Mouse (Mus musculus) brain, embryonic 18.5 days (tissue): ENCODE measurements around the gene Tjap1.

Experiments used
- DNase-seq: peaks from one replicate; pipeline ENCODE4 v3.0.0-alpha.2; 2012; ENCODE audit warnings: low read depth, low spot score

Gene Tjap1

GRCm38 (mm10) chr17:46282483-46283123, at the start of gene Tjap1:
Gene Tjap1, minus strand, starts transcription at chr17:46283026.
- DNase-seq = peak; percentile 75

DNA sequence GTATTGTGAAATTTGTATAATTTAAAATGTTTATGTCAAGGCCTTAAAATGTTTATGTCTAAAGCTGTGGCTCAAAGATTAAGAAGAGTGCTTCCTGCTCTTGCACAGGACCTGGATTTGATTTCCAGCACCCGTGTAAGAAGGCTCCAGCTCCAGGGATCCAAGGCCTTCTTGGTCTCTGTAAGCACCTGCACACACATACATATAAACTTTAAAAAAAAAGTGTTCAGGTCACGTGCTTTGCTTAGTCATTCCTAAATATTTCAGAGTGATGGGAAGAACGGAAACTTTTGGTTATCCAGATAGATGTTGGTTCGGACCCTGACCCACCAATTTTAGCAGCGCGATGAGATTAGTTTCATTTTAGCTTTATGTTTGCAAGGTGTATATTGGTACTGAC, 45.9 kb upstream of the Tjap1 start:
- DNase-seq = no peak

DNA sequence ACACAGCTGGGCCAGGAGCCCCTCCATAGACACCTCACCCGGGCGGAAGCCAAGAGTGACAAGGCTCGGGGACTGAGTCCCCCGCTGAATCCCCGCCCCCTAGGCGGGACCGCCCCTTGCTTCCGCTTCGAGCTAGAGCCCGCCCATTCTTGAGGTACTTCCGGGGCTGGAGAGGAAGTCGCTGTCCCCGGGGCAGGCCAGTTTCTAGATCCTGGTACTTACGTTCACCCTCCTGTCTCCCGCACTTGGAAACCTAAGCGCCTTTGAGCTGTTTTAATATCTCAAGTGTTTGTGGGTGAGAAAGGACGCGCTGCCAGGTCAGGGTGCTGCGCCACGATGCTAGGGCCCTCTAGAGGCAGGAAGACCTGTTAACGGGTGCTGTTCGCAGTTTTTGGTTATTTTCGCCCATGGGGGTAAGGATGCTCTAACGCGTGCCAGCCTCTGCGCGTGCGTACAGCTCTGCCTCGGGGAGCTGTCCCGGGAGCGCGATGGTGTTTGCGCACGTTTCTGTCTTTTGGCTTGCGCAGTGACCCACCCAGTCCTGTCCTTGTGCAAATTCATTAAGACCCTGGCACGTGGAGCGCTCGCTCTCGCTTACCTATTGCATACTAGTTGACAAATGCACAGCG, 45.2 kb upstream of the Tjap1 start, which contains the start of gene Abcc10:
TSS of gene Abcc10 (minus strand) at position 447 of the 629 bp plus-strand sequence.
- DNase-seq = peak; percentile 92

DNA sequence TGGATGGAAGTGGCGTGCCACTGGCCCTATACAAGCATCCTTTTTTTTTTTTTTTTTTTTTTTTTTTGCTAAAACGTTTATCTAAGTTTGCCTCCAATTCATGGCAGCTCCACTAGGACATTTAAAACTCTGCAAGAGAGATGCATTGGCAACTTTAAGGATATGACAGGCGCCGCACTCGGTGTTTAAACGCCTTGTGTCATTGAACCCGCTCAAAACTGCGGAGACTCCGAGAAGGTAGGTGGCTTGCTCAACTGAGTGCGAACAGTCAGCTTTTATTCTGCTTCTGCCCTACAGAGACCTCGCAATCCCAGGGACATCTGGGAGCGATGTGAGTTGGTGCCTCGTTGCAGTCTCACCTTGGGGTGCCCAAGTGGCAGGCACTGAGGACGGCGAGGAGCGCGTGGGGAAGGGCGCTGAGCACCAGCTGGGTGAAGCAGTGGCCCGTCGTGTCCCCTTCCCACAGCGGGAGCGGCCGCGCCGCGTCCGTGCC, 44.6 kb upstream of the Tjap1 start:
- no peak for DNase-seq

GRCm38 (mm10) chr17:46322046-46322823, 39.4 kb upstream of the Tjap1 start:
- DNase-seq = no peak

DNA sequence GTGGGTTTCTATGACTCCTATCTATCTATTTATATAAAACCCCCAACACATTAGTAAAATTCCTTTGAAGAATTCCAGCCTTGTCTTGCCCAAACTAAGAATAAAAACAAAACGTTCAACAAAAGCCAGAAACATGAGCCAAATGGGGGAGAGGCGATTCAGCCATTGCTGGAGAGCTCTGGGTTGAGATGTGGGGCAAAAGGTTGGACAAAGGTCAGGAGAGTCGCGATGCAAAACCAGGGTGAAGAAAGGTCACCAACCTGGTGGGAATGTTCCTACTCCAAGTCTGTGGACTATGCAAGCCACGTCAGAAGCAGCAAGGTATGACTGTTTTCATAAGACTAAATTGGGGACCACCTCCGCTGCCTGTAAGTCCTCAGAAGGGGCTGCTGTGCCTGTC, 37.7 kb upstream of the Tjap1 start:
- DNase-seq = no peak

- DNase-seq = no peak
Observed at GRCm38 (mm10) chr17:46315813-46316212, 33.0 kb upstream of the Tjap1 start.

DNA sequence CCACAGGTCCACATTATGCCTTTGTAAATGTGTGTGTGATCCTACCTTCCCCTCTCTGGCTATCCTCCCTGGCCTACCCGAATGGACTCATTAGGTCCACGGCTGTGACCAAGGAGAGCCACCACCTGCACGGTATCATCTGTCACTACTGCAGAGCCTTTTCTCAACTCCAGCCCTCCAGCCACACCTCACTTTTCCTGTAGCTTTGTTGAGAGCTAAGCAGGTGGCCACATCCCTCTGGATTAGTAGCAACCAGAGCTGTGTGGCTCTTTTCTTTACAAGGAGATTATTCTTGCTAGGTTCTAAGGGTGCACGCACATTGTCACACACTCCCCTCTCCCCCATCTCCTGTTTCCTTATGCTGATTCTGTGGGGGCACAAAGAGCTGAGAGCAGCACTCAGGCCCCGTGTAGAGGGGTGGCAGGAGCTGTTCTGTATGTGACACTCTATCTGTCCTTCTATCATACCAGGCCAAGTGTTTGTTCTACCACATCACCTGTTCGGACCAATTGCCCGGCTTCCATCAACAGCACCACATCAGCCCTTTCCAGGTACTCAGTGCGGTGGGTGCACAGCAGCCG, 30.4 kb upstream of the Tjap1 start:
- DNase-seq = no peak

DNA sequence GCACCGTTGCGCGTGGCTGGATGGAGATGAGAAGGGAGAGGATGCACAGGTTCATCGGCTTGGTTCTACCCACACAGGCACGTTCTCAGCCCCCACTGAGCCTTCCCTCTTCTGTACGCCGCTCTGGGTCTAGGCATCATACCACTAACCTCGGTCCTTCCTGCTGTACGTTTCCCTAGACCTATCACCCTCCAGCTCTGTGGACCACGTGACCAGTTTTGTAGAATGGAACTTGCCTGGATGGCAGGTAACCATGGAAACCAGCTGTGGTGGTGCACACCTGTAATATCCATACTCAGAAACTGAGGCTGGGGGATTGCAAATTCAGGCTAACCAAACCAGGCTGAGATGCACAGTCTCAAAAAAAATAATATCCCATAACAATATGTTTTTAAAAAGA, 27.7 kb upstream of the Tjap1 start:
- DNase-seq = no peak

DNA sequence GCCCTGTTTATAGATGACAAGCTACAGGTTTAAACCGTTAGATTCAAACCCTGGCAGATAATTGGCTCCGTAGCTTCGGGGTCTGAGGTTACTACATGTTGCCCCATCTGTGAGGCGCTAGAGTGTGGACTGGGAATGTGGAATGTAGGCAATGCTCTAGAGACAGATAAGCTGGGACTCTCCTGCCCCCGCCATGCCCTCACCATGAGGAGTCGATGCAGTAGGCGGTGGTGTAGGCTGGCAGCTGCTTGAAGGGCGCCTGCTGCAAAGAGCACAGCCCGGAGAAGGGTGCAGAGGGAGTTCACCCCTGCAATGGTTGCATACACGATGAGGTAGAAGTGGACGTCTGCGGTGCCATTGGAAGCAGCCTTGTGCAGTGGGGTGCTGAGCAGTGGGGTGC, 27.0 kb upstream of the Tjap1 start:
- no peak for DNase-seq

- no peak for DNase-seq
Observed at GRCm38 (mm10) chr17:46306956-46307355, 24.1 kb upstream of the Tjap1 start.

DNA sequence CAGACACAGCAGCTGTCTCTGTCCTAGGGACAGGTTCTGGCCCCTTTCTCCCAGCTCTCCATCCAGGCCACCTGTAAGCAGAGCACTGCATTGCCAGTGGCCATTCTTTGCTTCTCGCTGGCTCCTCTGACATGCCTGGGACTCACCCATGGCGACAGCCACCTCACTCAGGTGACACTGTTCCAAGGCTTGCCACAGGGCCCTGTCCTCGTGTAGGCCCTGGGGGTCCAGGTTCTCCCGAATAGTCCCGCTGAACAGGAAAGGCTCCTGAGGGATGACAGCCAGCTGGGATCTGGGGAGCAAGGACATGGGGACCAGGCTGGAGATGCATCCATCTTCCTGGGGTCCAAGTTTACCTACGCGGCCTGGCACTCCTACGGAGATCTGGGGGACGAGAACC, 21.4 kb upstream of the Tjap1 start:
- no peak for DNase-seq

GRCm38 (mm10) chr17:46301892-46302291, 19.1 kb upstream of the Tjap1 start:
- no peak for DNase-seq

GRCm38 (mm10) chr17:46298220-46298913, 15.5 kb upstream of the Tjap1 start:
- peak; percentile 55 for DNase-seq

GRCm38 (mm10) chr17:46297364-46298219, 14.8 kb upstream of the Tjap1 start, which contains the start of gene Dlk2:
Gene Dlk2, plus strand, starts transcription at chr17:46297421.
- peak; percentile 36 for DNase-seq

GRCm38 (mm10) chr17:46297028-46297363, 14.2 kb upstream of the Tjap1 start:
- DNase-seq = no peak

GRCm38 (mm10) chr17:46296601-46297000, 13.8 kb upstream of the Tjap1 start:
- DNase-seq = no peak

DNA sequence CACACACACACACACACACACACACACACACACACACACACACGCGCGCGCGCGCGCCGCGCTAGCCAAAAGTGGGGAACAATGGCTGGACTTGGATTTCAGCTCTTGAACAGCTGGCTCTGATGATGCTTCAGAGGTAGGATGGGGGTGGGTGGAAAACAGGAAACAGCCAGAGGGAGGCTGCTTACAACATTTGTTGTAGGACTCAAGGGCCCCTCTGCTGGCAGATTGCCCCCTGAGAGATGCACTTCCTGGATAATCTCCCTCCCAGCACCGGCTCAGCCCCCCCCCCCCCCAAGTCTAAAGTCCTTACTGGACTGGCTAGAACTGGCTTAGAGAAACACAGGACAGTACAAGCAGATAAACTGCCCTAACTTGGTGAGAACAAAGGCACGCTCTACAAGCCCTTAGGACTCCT, 4.9 kb upstream of the Tjap1 start:
- DNase-seq = no peak

DNA sequence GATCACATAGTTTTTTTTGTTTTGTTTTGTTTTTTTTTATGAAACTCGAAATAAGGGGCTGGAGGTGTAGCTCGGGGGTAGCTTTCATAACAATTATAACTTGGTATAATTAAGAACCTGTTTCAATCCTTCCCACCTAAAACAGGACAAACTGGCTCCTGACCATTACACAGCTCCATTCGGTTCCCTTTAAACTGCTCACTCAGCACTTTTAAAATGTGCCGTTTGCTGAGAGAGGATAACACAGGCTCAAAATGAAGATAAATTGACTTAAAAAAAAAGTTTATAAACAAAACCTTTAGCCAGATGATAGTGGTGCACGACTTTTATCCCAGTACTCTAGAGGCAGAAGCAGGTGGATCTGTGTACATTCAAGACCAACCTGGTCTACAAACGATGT, 2.6 kb upstream of the Tjap1 start:
- DNase-seq = no peak

DNA sequence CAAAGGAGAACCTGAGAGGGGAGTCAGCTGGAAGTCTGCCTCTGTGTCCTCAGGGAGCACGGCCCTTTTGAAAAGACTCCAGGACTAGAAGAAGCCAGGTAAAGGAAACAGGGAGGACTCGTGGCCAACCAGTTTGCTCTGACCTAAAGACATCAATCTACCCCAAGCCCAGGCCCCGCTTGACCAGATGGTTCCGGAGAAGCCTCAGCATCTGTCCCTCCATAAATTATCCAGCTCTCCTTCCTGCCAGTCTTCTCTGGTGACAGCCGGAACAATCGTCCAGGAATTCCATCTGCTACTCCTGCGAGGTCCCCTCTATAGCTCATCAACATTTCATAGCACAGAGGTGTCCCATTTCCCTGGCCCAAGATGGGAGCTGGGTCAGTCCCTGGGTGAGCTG, 1.8 kb upstream of the Tjap1 start:
- no peak for DNase-seq

DNA sequence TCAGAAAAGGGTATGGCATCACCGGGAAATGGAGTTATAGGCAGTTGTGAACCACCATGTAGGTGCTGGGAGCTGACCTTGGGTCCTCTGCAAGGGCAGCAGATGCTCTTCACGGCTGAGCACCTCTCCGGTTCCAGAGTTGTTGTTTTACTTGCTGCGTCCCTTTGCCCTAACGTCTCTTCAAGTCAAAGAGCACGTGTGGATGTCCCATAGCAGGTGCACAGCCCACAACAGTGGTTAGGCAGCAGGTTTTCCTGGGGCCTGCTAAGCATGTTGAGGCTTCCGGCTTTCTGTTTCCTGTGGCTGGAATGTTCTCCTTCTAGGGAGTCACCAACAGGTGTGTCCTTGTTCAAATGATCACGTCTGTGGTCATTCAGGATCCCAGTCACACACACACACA, 1.1 kb upstream of the Tjap1 start:
- DNase-seq = no peak
